Mouse (Mus musculus) ES-Bruce4 (cell line): ENCODE results near the gene Nelfb.

Source experiments
- CTCF ChIP-seq: IDR thresholded peaks from one replicate; pipeline ENCODE4 v1.8.1; 2011; ENCODE audit warnings: low read depth, low read length
- EP300 ChIP-seq: IDR thresholded peaks from 2 replicates; pipeline ENCODE4 v1.6.1; 2011; ENCODE audit warnings: low read depth, low read length; ENCODE audit not compliant: insufficient read depth
- POLR2A ChIP-seq: IDR thresholded peaks from one replicate; pipeline ENCODE4 v1.8.1; 2011; ENCODE audit warnings: low read length; ENCODE audit not compliant: insufficient read depth

DNA sequence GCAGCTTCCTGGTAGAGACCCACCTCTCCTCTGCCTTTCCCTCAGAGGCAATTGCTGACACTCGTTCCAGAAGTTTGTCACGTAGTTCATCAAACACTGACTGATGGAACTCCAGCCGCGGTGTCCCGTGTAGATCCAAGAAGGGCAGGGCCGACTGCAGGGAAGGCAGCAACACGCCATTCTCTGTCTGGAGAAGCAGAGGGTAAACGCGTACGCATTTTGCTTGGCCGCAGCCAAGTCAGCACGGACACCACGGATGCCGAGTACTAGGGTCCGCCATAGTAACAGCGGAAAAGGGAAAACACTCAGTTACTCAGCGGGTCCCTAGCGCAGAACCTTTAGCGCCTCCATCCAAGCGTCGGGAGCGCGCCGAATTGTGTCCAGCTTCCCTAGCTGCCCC lies 603 bp downstream of the Nelfb start:
- TF ChIP-seq EP300 = no peak
- no peak for TF ChIP-seq CTCF
- no peak for TF ChIP-seq POLR2A
